Mouse (Mus musculus) E14TG2a.4 (cell line): Measurements from ENCODE around the gene Fubp1.

Experiments
- CTCF ChIP-seq: conservative IDR thresholded peaks from 2 replicates; pipeline ENCODE4 v1.5.1; 2014; ENCODE audit warnings: low read length
- POU5F1 ChIP-seq: IDR thresholded peaks from 2 replicates; pipeline ENCODE4 v1.6.1; 2014; ENCODE audit warnings: low read length, borderline replicate concordance

DNA sequence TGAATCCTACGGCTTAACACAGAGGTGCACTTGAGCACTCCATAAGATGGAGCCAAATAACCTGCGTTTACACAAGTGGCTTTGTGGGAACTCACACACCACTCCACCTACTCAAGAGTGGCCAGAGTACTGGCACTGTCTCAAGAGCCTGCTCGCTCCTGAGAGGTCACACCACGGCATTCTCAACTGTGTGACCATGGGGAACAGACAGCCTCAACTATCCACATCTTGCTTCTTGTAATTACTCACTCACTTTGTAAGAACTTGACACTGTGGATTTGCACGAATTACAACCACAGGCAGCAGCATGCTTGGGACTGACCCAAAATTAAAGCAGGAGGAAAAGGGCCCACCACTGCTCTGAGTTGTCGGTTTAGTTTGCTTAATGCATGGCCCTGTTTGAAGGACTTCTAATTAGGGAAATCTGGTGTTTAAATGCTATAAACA lies 18.4 kb upstream of the Fubp1 start:
- TF ChIP-seq CTCF: no peak
- TF ChIP-seq POU5F1: no peak
